Mouse (Mus musculus): ENCODE results near the gene Masp2.

DNA sequence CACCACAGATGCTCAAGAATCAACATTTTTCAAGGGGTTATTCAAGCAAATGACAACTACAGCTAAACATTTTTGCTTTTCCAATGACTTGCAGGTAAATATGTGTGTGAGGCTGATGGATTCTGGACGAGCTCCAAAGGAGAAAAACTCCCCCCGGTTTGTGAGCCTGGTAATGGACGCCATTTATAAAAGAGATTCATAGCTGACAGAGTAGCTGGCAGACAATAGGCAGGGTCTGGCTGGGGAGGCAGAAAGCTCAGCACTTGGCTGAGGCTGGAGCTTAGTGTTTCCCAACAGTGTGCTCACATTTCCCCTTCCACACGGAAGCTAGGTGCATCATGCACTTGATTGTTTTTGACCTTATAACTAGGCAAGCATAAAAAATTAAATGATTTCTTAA is 10.2 kb downstream of the Masp2 start:
- TF ChIP-seq CTCF (IDR thresholded peaks at IDR 0.05; ENCODE audit: borderline replicate concordance, insufficient read depth, low read depth, low read length) (no peak), POLR2A (IDR thresholded peaks at IDR 0.05; ENCODE audit: borderline replicate concordance, insufficient read depth, low read length) (no peak)
